Mouse (Mus musculus) CH12.LX (cell line): ENCODE data around the gene 1700021F05Rik. TPM values are rescaled to one million over a fixed set of nuclear protein-coding genes. Genes with fewer than 3 reads are reported as not detected.

ENCODE experiments used
- DNase-seq: peaks from one replicate; pipeline ENCODE4 v3.0.0-alpha.2; 2013; ENCODE audit errors: extremely low read depth
- H3K27ac ChIP-seq: 2 replicates; pipeline ENCODE4 v1.5.1; 2012; ENCODE audit warnings: low read depth, mild to moderate bottlenecking, control low read depth, moderate library complexity; ENCODE audit not compliant: insufficient read depth
- H3K27me3 ChIP-seq: replicated peaks from 2 replicates; pipeline ENCODE3; 2012; ENCODE audit warnings: inconsistent platforms
- H3K36me3 ChIP-seq, 2 experiments: replicated peaks in 1 of 2; 2 replicates each; pipeline versions ENCODE3 to v1.6.1; 2012; ENCODE audit warnings: inconsistent platforms in 1 of 2, low read length in 1 of 2, mild to moderate bottlenecking in 1 of 2, mixed read lengths in 1 of 2, moderate library complexity in 1 of 2; ENCODE audit not compliant: control insufficient read depth in 1 of 2, insufficient read depth in 1 of 2
- H3K4me1 ChIP-seq, 2 experiments: 2 replicates each; pipeline ENCODE4 v1.6.1; 2012; ENCODE audit warnings: inconsistent platforms in 1 of 2, moderate library complexity in 1 of 2; ENCODE audit not compliant: insufficient read depth in 2 of 2, control insufficient read depth in 1 of 2
- H3K4me2 ChIP-seq: 2 replicates; pipeline ENCODE4 v1.6.1; 2012; ENCODE audit warnings: low read depth, mild to moderate bottlenecking, control low read depth; ENCODE audit not compliant: poor library complexity, insufficient read depth, severe bottlenecking
- H3K4me3 ChIP-seq, 3 experiments: fragments of 150-350 bp in 1 of 3; sonication (generic) in 1 of 3; replicated peaks in 1 of 3; 2 replicates each; pipeline versions ENCODE3 to v1.5.1; 2011 to 2012; ENCODE audit warnings: low read depth in 2 of 3, low read length in 2 of 3, mild to moderate bottlenecking in 2 of 3, moderate library complexity in 2 of 3, control low read depth in 1 of 3, improper control_type of control experiment in 1 of 3, inconsistent platforms in 1 of 3, mixed read lengths in 1 of 3; ENCODE audit not compliant: poor library complexity in 1 of 3
- H3K79me2 ChIP-seq: replicated peaks from 2 replicates; pipeline ENCODE4 v1.6.1; 2012; ENCODE audit warnings: mild to moderate bottlenecking, moderate library complexity; ENCODE audit not compliant: control insufficient read depth, poor library complexity, insufficient read depth, severe bottlenecking; ENCODE audit errors: extremely low read depth
- H3K9ac ChIP-seq: 2 replicates; pipeline ENCODE4 v1.6.1; 2012; ENCODE audit warnings: low read depth, mild to moderate bottlenecking, control low read depth, moderate library complexity; ENCODE audit not compliant: insufficient read depth
- H3K9me3 ChIP-seq: replicated peaks from 2 replicates; pipeline ENCODE3; 2012; ENCODE audit warnings: low read length, inconsistent platforms, mixed read lengths
- BHLHE40 ChIP-seq: IDR thresholded peaks from 2 replicates; pipeline ENCODE4 v1.6.1; 2011; ENCODE audit warnings: mild to moderate bottlenecking, low read depth, low read length, improper control_type of control experiment
- CHD1 ChIP-seq: IDR thresholded peaks from 2 replicates; pipeline ENCODE4 v1.6.1; 2012; ENCODE audit warnings: low read depth, low read length, improper control_type of control experiment, inconsistent platforms
- CTCF ChIP-seq, 2 experiments: IDR thresholded peaks in 1 of 2; conservative IDR thresholded peaks in 1 of 2; 2 replicates each; pipeline ENCODE4 v1.5.1; 2011 to 2012; ENCODE audit warnings: low read depth in 2 of 2, low read length in 2 of 2, improper control_type of control experiment in 1 of 2, inconsistent platforms in 1 of 2, mild to moderate bottlenecking in 1 of 2, moderate library complexity in 1 of 2
- ELF1 ChIP-seq: IDR thresholded peaks from 2 replicates; pipeline ENCODE4 v1.6.1; 2014; ENCODE audit warnings: low read depth, mild to moderate bottlenecking, inconsistent platforms, low read length, improper control_type of control experiment
- EP300 ChIP-seq: IDR thresholded peaks from 2 replicates; pipeline ENCODE4 v1.6.1; 2011; ENCODE audit warnings: low read length, improper control_type of control experiment
- GABPA ChIP-seq: IDR thresholded peaks from 2 replicates; pipeline ENCODE4 v1.6.1; 2012; ENCODE audit warnings: low read depth, low read length, improper control_type of control experiment, inconsistent platforms; ENCODE audit not compliant: insufficient replicate concordance
- HCFC1 ChIP-seq: IDR thresholded peaks from 2 replicates; pipeline ENCODE4 v1.6.1; 2012; ENCODE audit warnings: low read depth, mild to moderate bottlenecking, inconsistent platforms, low read length, improper control_type of control experiment
- IRF4 ChIP-seq: IDR thresholded peaks from 2 replicates; pipeline ENCODE4 v1.6.1; 2014; ENCODE audit warnings: low read depth, mild to moderate bottlenecking, inconsistent platforms, low read length, improper control_type of control experiment
- MAFK ChIP-seq: IDR thresholded peaks from 2 replicates; pipeline ENCODE4 v1.6.1; 2011; ENCODE audit warnings: low read length, improper control_type of control experiment; ENCODE audit not compliant: insufficient replicate concordance
- MEF2A ChIP-seq: IDR thresholded peaks from 2 replicates; pipeline ENCODE4 v1.6.1; 2014; ENCODE audit warnings: low read depth, mild to moderate bottlenecking, inconsistent platforms, low read length, improper control_type of control experiment, borderline replicate concordance
- MXI1 ChIP-seq: IDR thresholded peaks from 2 replicates; pipeline ENCODE4 v1.6.1; 2011; ENCODE audit warnings: mild to moderate bottlenecking, low read depth, low read length, improper control_type of control experiment
- MYC ChIP-seq: IDR thresholded peaks from 2 replicates; pipeline ENCODE4 v1.6.1; 2011; ENCODE audit warnings: low read depth, mild to moderate bottlenecking, improper control_type of control experiment, low read length
- PAX5 ChIP-seq: IDR thresholded peaks from 2 replicates; pipeline ENCODE4 v1.6.1; 2012; ENCODE audit warnings: low read length, inconsistent platforms, mixed read lengths
- POLR2AphosphoS2 ChIP-seq: IDR thresholded peaks from 2 replicates; pipeline ENCODE4 v1.6.1; 2011; ENCODE audit warnings: low read depth, low read length, improper control_type of control experiment
- RAD21 ChIP-seq: IDR thresholded peaks from 2 replicates; pipeline ENCODE4 v1.6.1; 2011; ENCODE audit warnings: low read depth, mild to moderate bottlenecking, low read length, improper control_type of control experiment, moderate library complexity
- SMC3 ChIP-seq: IDR thresholded peaks from 2 replicates; pipeline ENCODE4 v1.6.1; 2011; ENCODE audit warnings: low read depth, low read length, improper control_type of control experiment
- UBTF ChIP-seq: IDR thresholded peaks from 2 replicates; pipeline ENCODE4 v1.6.1; 2012; ENCODE audit warnings: low read depth, mild to moderate bottlenecking, inconsistent platforms, low read length, improper control_type of control experiment, moderate library complexity
- USF1 ChIP-seq: IDR thresholded peaks from 2 replicates; pipeline ENCODE4 v1.6.1; 2014; ENCODE audit warnings: low read depth, mild to moderate bottlenecking, inconsistent platforms, low read length, improper control_type of control experiment
- ZKSCAN1 ChIP-seq: IDR thresholded peaks from 2 replicates; pipeline ENCODE4 v1.6.1; 2012; ENCODE audit warnings: low read depth, inconsistent platforms, low read length, improper control_type of control experiment, borderline replicate concordance
- dilution Hi-C: fragments of 300-500 bp; cut with MboI; formaldehyde crosslinking; loops from 2 replicates; pipeline ENCODE4 v1.14.3; 2020; ENCODE audit warnings: low sequenced_read_pairs; ENCODE audit not compliant: extremely low pct_unique_long_range_greater_than_20kb, extremely low pct_ligation_motif_present
- in situ Hi-C: fragments of 300-500 bp; cut with MboI; formaldehyde crosslinking; loops from 3 replicates; pipeline ENCODE4 v1.14.3; 2019; ENCODE audit warnings: low sequenced_read_pairs, low pct_ligation_motif_present, low pct_unique_long_range_greater_than_20kb, mixed read lengths
- polyA plus RNA-seq: library from polyadenylated mRNA; unstranded; fragments of >175 nt; gene quantifications from 2 replicates; pipeline ENCODE4 v1.2.1, GENCODE M21; 2012; ENCODE audit warnings: low read depth; ENCODE audit not compliant: insufficient read length
- total RNA-seq, 2 experiments: library from RNA; depleted of rRNA; stranded (reverse); fragments of 300-350 nt in 1 of 2; fragments of >200 nt in 1 of 2; gene quantifications; 2 replicates each; pipeline ENCODE4 v1.2.3; 2012 to 2014

The 1700021F05Rik gene
- total and polyA plus RNA-seq, 3 experiments: 33.0 to 70.3 (median 53.0) TPM

DNA sequence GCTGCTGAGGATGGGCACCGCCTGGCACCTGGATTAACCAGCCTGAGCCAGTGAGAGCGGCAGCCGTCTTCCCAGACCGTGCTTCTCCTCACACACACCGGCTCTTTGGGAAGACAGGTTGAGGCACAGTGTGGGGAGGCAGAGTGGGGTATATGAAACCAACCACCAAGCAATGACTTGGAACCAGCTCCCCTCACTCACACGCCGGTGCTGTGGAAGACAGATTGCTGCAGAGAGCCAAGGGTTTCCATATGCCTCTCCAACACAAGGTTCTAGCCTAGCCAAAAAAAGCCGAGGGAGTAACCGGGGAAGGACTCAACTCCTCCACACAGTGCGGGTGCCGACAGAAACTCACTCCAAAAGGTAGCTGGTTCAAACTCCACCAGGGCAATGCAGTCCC lies 18.5 kb upstream of the 1700021F05Rik start:
- TF ChIP-seq GABPA: no peak
- TF ChIP-seq ELF1: no peak
- TF ChIP-seq UBTF: no peak
- no peak for TF ChIP-seq HCFC1
- TF ChIP-seq EP300: no peak
- TF ChIP-seq RAD21: no peak
- no peak for TF ChIP-seq MYC
- no peak for TF ChIP-seq MXI1
- dilution Hi-C loops: no loop called here

DNA sequence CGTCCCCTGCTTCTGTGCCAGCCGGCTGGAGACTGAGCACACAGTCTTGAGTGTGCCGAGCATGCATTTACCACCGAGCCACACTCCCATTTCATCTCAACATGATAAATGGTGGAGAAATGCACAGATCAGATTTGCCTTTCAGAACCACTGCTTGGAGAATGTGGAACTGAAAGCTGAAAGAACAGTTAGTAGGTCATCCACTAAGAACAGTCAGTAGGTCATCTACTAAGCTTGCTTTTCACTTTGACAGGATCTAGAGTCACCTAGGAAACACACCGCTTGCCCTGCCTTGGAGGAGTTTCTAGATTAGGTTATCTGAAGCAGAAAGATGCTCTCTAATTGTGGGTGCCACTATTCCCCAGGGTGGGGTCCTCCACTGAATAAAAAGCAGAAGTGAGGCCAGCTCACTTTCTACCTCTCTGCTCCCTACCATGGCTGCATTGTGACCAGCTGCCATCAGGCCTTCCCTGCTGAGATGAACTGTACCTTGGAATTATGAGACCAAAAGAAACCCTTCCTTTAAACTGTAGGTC lies 16.9 kb upstream of the 1700021F05Rik start:
- DNase-seq: peak; percentile 57
- peak overlapping the region in 1 of 3 experiments; percentile 5 for H3K4me3 ChIP-seq
- no peaks in the 10 kb centered on the region for H3K27me3 ChIP-seq
- H3K9ac ChIP-seq: no peak overlapping the region
- no peak overlapping the region for H3K27ac ChIP-seq
- H3K9me3 ChIP-seq: peaks cover 5% of the 10 kb centered on the region
- dilution Hi-C loops: no loop called here
- TF ChIP-seq SMC3 (no peak), CTCF (conservative IDR thresholded peaks at IDR 0.05 in 1 of 2, IDR thresholded peaks at IDR 0.05 in 1 of 2; ENCODE audit: low read depth in 2 of 2, low read length in 2 of 2) (no peak), POLR2AphosphoS2 (no peak), IRF4 (peak; percentile 58), CHD1 (no peak), ZKSCAN1 (peak; percentile 94), GABPA (no peak), PAX5 (no peak), USF1 (no peak), EP300 (peak; percentile 51), MXI1 (no peak), ELF1 (no peak), RAD21 (no peak), MEF2A (no peak), BHLHE40 (no peak), MAFK (no peak)
- no peaks in the 10 kb centered on the region for H3K36me3 ChIP-seq
- in situ Hi-C loops: loop anchor here (25.0 kb wide), 1 partner anchor 630 kb away; no protein-coding TSS in a partner anchor
- H3K4me1 ChIP-seq: peaks cover 9 to 14% of the 10 kb centered on the region in 2 experiments; a peak in 3 of 4 replicates
- peak overlapping the region; percentile 43; the same call in 1 of the 2 replicates for H3K4me2 ChIP-seq
- H3K79me2 ChIP-seq: no peaks in the 10 kb centered on the region

More for the DNA sequence above, 18.5 kb upstream of the 1700021F05Rik start:
- H3K27me3 ChIP-seq: no peaks in the 10 kb centered on the region
- peaks cover 9 to 14% of the 10 kb centered on the region in 2 experiments; a peak in 3 of 4 replicates for H3K4me1 ChIP-seq
- no peak overlapping the region for H3K27ac ChIP-seq
- H3K4me2 ChIP-seq: no peak overlapping the region
- no peak overlapping the region for H3K9ac ChIP-seq
- in situ Hi-C loops: loop anchor here (25.0 kb wide), 1 partner anchor 628 kb away; no protein-coding TSS in a partner anchor
- no peaks in the 10 kb centered on the region for H3K79me2 ChIP-seq
- no peak for DNase-seq
- no peak overlapping the region for H3K4me3 ChIP-seq
- peaks cover 6% of the 10 kb centered on the region for H3K9me3 ChIP-seq
- no peaks in the 10 kb centered on the region for H3K36me3 ChIP-seq
